Mouse (Mus musculus) thymus, postnatal 4 days (tissue): ENCODE measurements around the gene Cdpf1.
"Not testable (repeated sequence)": the region's sequence is repeated elsewhere in the genome, so short reads cannot be mapped to it uniquely, and the experiment has no call there.

Source experiments
- DNase-seq: peaks from one replicate; pipeline ENCODE4 v3.0.0; 2021

The Cdpf1 gene

GRCm38 (mm10) chr15:85808031-85808430 is 3.5 kb downstream of the Cdpf1 start:
- peak; percentile 41 for DNase-seq

DNA sequence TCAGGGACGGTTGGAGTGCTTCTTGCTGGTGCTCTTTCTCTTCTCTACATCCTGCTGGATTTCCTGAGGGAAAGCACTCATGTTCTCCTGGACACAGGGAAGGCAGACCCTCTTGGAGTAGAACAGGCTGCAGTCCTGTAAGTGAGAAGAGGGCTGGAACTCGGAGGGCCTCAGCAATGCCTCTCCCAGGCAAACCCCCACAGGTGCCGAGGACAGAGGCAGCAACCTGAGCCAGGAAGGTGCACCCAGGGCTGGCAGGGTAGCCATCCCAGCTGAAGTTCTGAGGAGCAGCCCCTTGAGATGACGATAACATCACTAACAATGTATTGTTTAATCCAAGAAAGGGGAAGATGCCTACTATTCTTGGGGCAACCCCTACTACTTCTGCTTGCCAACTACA is 4.1 kb downstream of the Cdpf1 start:
- no peak for DNase-seq

GRCm38 (mm10) chr15:85806886-85807285 is 4.6 kb downstream of the Cdpf1 start:
- no peak for DNase-seq

- DNase-seq = no peak
Measured at GRCm38 (mm10) chr15:85802931-85803330, 8.6 kb downstream of the Cdpf1 start.

DNA sequence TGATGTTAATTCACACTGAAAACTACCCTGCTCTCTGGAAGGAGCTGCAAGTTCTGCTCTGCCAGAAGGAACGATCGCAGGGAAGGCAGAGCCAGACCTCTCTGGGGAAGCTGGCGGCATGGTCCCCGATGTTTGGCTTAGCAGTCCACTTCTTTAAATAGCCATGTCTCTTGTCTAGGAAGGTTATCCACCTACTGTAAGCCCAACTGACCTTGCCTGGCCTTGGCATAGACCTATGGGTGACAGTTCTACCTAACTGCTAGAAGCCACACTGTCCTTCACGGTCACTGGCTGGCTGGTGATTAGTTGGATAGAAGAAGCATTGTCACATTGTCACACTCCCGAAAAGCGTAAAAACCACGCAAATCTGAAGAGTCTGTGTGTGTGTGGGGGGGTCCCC is 12.8 kb downstream of the Cdpf1 start:
- no peak for DNase-seq

DNA sequence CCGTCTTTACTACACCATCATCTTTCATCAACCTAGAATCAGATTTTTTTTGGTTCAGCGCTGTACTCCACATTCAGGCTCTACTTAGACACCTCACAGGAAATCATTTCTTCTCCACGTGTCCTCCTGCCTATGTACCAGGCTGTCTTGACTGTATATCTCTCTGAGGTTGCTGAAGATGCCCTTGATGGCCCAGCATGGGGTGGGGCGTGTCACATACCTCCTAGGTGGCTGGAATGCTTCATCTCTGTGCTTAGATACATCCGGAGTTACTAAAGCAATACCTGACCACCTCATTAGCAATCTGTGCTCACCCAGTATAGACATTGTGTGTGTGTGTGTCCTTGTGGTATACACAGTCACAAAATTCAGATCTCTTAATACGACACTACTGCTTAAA is 16.0 kb downstream of the Cdpf1 start:
- DNase-seq = no peak

GRCm38 (mm10) chr15:85792819-85793218 is 18.7 kb downstream of the Cdpf1 start:
- no peak for DNase-seq

- DNase-seq = no peak
Measured at GRCm38 (mm10) chr15:85791449-85791848, 20.0 kb downstream of the Cdpf1 start.

GRCm38 (mm10) chr15:85788633-85789032 is 22.9 kb downstream of the Cdpf1 start:
- DNase-seq = no peak

- no peak for DNase-seq
Measured at GRCm38 (mm10) chr15:85788051-85788450, 23.4 kb downstream of the Cdpf1 start.

DNA sequence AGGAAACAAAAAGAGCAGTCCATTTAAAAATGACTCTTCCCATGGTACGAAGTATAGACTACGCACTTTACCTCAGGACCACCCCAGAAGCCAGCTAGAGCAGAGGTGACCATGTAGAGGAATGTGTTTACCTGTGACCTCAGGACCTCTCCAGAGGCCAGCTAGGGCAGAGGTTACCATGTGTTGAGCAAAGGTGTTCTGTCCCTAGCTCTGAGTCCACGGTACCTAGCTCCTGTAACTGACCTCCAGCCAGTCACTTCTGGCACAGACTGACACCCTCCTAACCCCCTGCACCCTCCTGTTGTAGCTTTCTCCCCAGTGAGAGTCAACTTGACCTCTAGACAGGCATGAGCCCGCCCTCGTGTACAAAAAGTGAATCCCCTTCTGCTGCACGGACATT is 24.0 kb downstream of the Cdpf1 start:
- DNase-seq = no peak

GRCm38 (mm10) chr15:85786711-85787110 is 24.8 kb downstream of the Cdpf1 start:
- no peak for DNase-seq

GRCm38 (mm10) chr15:85784341-85784740 is 27.2 kb downstream of the Cdpf1 start:
- DNase-seq = no peak

GRCm38 (mm10) chr15:85783146-85783545 is 28.4 kb downstream of the Cdpf1 start:
- DNase-seq = peak; percentile 25

GRCm38 (mm10) chr15:85778891-85779290 is 32.6 kb downstream of the Cdpf1 start:
- DNase-seq = not testable (repeated sequence)

DNA sequence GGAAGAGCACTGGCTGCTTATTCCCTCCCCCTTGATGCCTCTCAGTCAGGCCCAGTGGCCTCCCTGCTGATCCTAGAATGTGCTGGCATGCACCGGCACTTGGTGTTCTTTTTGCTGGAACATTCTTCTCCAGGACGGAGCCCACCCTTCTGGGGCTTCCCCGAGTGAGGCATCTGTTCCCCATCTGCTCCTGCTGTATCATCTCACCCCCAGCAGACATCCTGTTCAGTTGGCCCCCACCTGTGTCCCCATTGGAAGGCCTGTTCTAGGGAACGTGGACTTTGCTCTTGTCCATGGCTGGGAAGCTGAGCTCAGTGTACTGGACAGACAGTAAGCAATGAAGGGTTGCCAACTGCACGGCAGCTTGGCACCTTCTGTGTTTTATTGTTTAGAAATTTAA is 34.7 kb downstream of the Cdpf1 start:
- DNase-seq = no peak

- no peak for DNase-seq
Measured at GRCm38 (mm10) chr15:85776241-85776640, 35.3 kb downstream of the Cdpf1 start.

DNA sequence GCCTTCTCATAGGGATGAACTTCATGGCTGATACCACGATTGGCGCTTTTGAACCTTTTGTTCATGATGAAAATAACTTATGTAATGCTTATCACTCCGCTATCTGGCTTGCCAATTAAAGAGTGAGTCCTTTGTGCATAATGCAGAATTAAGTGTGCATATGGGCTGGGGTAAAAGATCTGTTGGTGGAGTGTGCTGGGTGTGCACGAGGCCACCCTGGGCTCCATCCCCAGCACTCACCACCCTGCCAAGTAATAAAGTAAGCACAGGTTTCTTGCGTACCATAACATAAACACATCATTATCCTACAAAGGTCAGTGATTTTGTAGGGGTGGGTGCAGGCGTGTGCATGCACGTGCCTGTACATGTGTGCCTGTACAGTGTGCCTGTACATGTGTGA is 36.5 kb downstream of the Cdpf1 start:
- DNase-seq = no peak

DNA sequence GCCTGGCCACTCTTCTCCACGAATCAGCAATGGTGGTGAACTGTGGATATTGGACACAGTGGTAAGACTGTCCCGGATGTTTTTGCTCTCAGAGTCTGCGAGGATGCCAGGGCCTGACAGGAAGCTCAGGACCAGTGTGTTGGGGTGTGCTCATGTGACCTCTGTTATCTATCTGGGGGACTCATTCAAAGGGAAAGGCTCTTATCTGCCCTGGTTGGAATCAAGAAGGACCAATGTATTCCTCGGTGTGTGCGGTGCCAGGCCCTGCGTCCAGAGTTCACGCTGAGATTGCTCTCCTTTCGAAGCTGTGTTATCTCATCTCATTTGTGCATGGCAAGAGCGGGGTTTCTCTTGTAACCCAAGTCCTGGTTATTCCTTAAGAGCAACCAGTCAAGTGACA is 37.1 kb downstream of the Cdpf1 start:
- DNase-seq = no peak

DNA sequence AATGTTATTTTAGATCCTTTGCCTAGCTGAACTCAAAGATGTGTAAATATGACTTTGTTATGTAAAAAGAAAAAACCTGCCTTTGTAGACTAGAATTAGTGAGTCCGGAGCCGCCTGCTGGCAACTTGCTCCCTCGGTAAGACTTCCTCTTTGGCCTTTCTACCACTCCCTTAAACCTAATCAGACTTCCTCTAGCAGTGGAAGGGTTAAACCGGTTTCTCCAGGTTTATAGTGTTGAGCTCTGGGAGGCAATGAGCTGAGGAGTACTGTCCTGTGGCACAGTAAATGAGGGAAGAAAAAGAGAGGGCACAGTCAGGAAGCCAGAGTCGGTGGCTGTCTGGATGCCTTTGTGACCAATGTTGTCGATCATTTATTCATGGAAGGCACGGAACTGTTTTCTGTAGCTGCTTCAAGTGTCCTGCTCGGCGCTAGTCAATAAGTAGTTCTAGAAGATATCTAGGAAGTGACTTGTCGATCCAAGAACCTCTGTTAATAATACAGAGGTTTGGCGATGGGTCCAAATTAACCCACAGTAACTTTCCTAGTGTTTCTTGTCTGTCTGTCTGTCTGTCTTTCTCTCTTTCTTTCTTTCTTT is 39.3 kb downstream of the Cdpf1 start:
- DNase-seq = no peak

- DNase-seq = no peak
Measured at GRCm38 (mm10) chr15:85771306-85772121, 40.0 kb downstream of the Cdpf1 start.

DNA sequence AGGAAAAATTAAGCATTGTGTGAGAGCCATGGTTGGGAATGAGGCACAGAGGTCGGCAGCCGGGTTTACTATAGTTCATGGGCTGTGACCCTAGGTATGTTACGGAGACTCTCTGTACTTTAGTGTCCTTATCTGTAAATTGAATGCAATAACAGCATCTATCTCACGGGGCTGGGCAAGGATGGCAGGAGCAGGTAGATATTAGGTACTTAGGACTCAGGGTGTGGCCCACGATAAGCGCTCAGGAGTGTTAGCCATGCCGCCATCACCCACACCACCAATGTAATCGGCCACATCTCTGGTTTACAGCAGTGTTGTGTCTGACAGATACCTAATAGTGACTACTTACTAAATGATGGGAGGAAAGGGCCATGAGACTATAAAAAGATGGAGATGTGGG is 42.5 kb downstream of the Cdpf1 start:
- DNase-seq = no peak

GRCm38 (mm10) chr15:85766677-85767076 is 44.8 kb downstream of the Cdpf1 start:
- DNase-seq = no peak

DNA sequence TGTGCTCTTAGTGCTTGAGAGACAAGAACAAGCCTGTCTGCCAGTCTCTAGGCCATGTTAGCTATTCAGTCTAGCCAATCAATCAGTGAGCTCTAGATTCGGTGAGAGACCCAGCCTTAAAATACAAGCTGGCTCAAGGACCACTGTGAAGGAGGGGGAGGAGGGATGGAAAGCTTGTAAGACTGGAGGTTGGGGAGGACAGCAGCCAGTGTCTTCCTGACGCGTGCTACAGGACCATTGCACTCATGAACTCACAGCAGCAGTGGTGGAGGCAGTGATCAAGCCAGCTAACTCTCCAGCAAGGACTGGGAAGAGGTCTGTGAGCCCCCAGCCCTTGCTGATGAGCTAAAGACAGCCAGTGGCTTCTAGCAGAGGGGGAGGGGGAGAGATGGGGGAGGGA is 46.5 kb downstream of the Cdpf1 start:
- DNase-seq = no peak

- DNase-seq = no peak
Measured at GRCm38 (mm10) chr15:85762761-85763160, 48.7 kb downstream of the Cdpf1 start.
